Mouse (Mus musculus) MEL (cell line): ENCODE measurements around the gene Pnkp. TPM values are rescaled to one million over a fixed set of nuclear protein-coding genes. Genes with fewer than 3 reads are reported as not detected.

ENCODE experiments used
- DNase-seq: peaks from one replicate; pipeline ENCODE4 v3.0.0; 2011; ENCODE audit warnings: low read depth, low spot score
- H3K27ac ChIP-seq: 2 replicates; pipeline ENCODE4 v1.5.1; 2012; ENCODE audit warnings: low read depth, mild to moderate bottlenecking, control low read depth, low read length, moderate library complexity; ENCODE audit not compliant: control insufficient read depth
- H3K27me3 ChIP-seq, 2 experiments: fragments of 150-350 bp in 1 of 2; sonication (generic) in 1 of 2; 2 replicates each; pipeline ENCODE4 v1.6.1; 2012; ENCODE audit warnings: low read length in 2 of 2, mild to moderate bottlenecking in 2 of 2, improper control_type of control experiment in 1 of 2, moderate library complexity in 1 of 2; ENCODE audit not compliant: insufficient read depth in 2 of 2, control insufficient read depth in 1 of 2
- H3K36me3 ChIP-seq, 2 experiments: 2 replicates each; pipeline ENCODE4 v1.6.1; 2012 to 2014; ENCODE audit warnings: low read length in 2 of 2, improper control_type of control experiment in 1 of 2, inconsistent platforms in 1 of 2, mild to moderate bottlenecking in 1 of 2; ENCODE audit not compliant: insufficient read depth in 2 of 2, control insufficient read depth in 1 of 2
- H3K4me1 ChIP-seq, 2 experiments: fragments of 150-350 bp in 1 of 2; sonication (generic) in 1 of 2; 2 replicates each; pipeline ENCODE4 v1.6.1; 2012; ENCODE audit warnings: low read length in 2 of 2, improper control_type of control experiment in 1 of 2, mild to moderate bottlenecking in 1 of 2; ENCODE audit not compliant: insufficient read depth in 2 of 2, control insufficient read depth in 1 of 2
- H3K4me3 ChIP-seq, 2 experiments: fragments of 150-350 bp in 1 of 2; sonication (generic) in 1 of 2; 2 replicates each; pipeline ENCODE4 v1.5.1; 2012; ENCODE audit warnings: low read depth in 2 of 2, low read length in 2 of 2, mild to moderate bottlenecking in 2 of 2, moderate library complexity in 2 of 2, control low read depth in 1 of 2, improper control_type of control experiment in 1 of 2; ENCODE audit not compliant: control insufficient read depth in 1 of 2, insufficient read depth in 1 of 2
- H3K79me2 ChIP-seq: 2 replicates; pipeline ENCODE4 v1.6.1; 2012; ENCODE audit warnings: mild to moderate bottlenecking, low read length, moderate library complexity; ENCODE audit not compliant: control insufficient read depth, poor library complexity, insufficient read depth
- H3K9ac ChIP-seq: 2 replicates; pipeline ENCODE4 v1.6.1; 2012; ENCODE audit warnings: low read depth, mild to moderate bottlenecking, control low read depth, low read length, moderate library complexity; ENCODE audit not compliant: control insufficient read depth, poor library complexity, severe bottlenecking
- H3K9me3 ChIP-seq: fragments of 150-350 bp; sonication (generic); replicated peaks from 2 replicates; pipeline ENCODE4 v1.6.1; 2012; ENCODE audit warnings: mild to moderate bottlenecking, low read length, improper control_type of control experiment, moderate library complexity; ENCODE audit not compliant: insufficient read depth
- BHLHE40 ChIP-seq: IDR thresholded peaks from 2 replicates; pipeline ENCODE4 v1.6.1; 2012; ENCODE audit warnings: low read depth, mild to moderate bottlenecking, inconsistent platforms, low read length, improper control_type of control experiment, borderline replicate concordance
- CHD1 ChIP-seq: IDR thresholded peaks from 2 replicates; pipeline ENCODE4 v1.6.1; 2012; ENCODE audit warnings: low read depth, mild to moderate bottlenecking, inconsistent platforms, low read length, improper control_type of control experiment
- CTCF ChIP-seq, 3 experiments: IDR thresholded peaks in 2 of 3; conservative IDR thresholded peaks in 1 of 3; 2 replicates each; pipeline ENCODE4 v1.5.1; 2011 to 2012; ENCODE audit warnings: low read length in 3 of 3, low read depth in 2 of 3, mild to moderate bottlenecking in 2 of 3, improper control_type of control experiment in 1 of 3, inconsistent platforms in 1 of 3, mixed read lengths in 1 of 3, moderate library complexity in 1 of 3; ENCODE audit not compliant: control insufficient read depth in 1 of 3, insufficient read depth in 1 of 3, poor library complexity in 1 of 3, severe bottlenecking in 1 of 3
- ELF1 ChIP-seq: IDR thresholded peaks from 2 replicates; pipeline ENCODE4 v1.6.1; 2014; ENCODE audit warnings: low read depth, mild to moderate bottlenecking, inconsistent platforms, low read length, improper control_type of control experiment, moderate library complexity
- ETS1 ChIP-seq: IDR thresholded peaks from 2 replicates; pipeline ENCODE4 v1.6.1; 2012; ENCODE audit warnings: low read depth, mild to moderate bottlenecking, inconsistent platforms, low read length, improper control_type of control experiment, moderate library complexity
- GABPA ChIP-seq: IDR thresholded peaks from 2 replicates; pipeline ENCODE4 v1.6.1; 2012; ENCODE audit warnings: low read depth, mild to moderate bottlenecking, inconsistent platforms, low read length, improper control_type of control experiment, moderate library complexity
- GATA1 ChIP-seq: IDR thresholded peaks from 2 replicates; pipeline ENCODE4 v1.6.1; 2011; ENCODE audit warnings: low read depth, low read length, improper control_type of control experiment
- HCFC1 ChIP-seq: IDR thresholded peaks from 2 replicates; pipeline ENCODE4 v1.6.1; 2012; ENCODE audit warnings: low read depth, mild to moderate bottlenecking, inconsistent platforms, low read length, improper control_type of control experiment, moderate library complexity
- KAT2A ChIP-seq: conservative IDR thresholded peaks from 2 replicates; pipeline ENCODE4 v1.6.1; 2012; ENCODE audit warnings: low read depth, low read length, improper control_type of control experiment, inconsistent platforms
- MAFK ChIP-seq: IDR thresholded peaks from 2 replicates; pipeline ENCODE4 v1.6.1; 2011; ENCODE audit warnings: low read depth, mild to moderate bottlenecking, low read length, improper control_type of control experiment, borderline replicate concordance
- MAX ChIP-seq: IDR thresholded peaks from 2 replicates; pipeline ENCODE4 v1.6.1; 2011; ENCODE audit warnings: low read length, improper control_type of control experiment
- MAZ ChIP-seq: IDR thresholded peaks from 2 replicates; pipeline ENCODE4 v1.6.1; 2012; ENCODE audit warnings: low read depth, mild to moderate bottlenecking, inconsistent platforms, low read length, improper control_type of control experiment
- MEF2A ChIP-seq: IDR thresholded peaks from 2 replicates; pipeline ENCODE4 v1.6.1; 2014; ENCODE audit warnings: low read depth, mild to moderate bottlenecking, inconsistent platforms, low read length, improper control_type of control experiment; ENCODE audit not compliant: poor library complexity, insufficient replicate concordance, severe bottlenecking; ENCODE audit errors: extremely low read depth
- MXI1 ChIP-seq: IDR thresholded peaks from 2 replicates; pipeline ENCODE4 v1.6.1; 2011; ENCODE audit warnings: mild to moderate bottlenecking, low read depth, low read length, improper control_type of control experiment
- MYB ChIP-seq: IDR thresholded peaks from 2 replicates; pipeline ENCODE4 v1.6.1; 2011; ENCODE audit warnings: mild to moderate bottlenecking, low read depth, low read length, improper control_type of control experiment
- MYC ChIP-seq: IDR thresholded peaks from 2 replicates; pipeline ENCODE4 v1.6.1; 2011; ENCODE audit warnings: low read depth, mild to moderate bottlenecking, low read length, improper control_type of control experiment, moderate library complexity
- NELFE ChIP-seq: IDR thresholded peaks from 2 replicates; pipeline ENCODE4 v1.6.1; 2011; ENCODE audit warnings: low read depth, low read length, improper control_type of control experiment
- NRF1 ChIP-seq: IDR thresholded peaks from 2 replicates; pipeline ENCODE4 v1.6.1; 2014; ENCODE audit warnings: low read depth, mild to moderate bottlenecking, inconsistent platforms, low read length, improper control_type of control experiment, moderate library complexity; ENCODE audit not compliant: poor library complexity, insufficient read depth, severe bottlenecking
- POLR2A ChIP-seq, 2 experiments: IDR thresholded peaks; 2 replicates each; pipeline ENCODE4 v1.6.1; 2011 to 2012; ENCODE audit warnings: low read length in 2 of 2, mild to moderate bottlenecking in 2 of 2, control low read depth in 1 of 2, improper control_type of control experiment in 1 of 2, low read depth in 1 of 2, moderate library complexity in 1 of 2; ENCODE audit not compliant: control insufficient read depth in 1 of 2, insufficient read depth in 1 of 2, poor library complexity in 1 of 2
- POLR2AphosphoS2 ChIP-seq: IDR thresholded peaks from 2 replicates; pipeline ENCODE4 v1.6.1; 2011; ENCODE audit warnings: low read length, improper control_type of control experiment
- RCOR1 ChIP-seq: IDR thresholded peaks from 2 replicates; pipeline ENCODE4 v1.6.1; 2012; ENCODE audit warnings: low read depth, mild to moderate bottlenecking, inconsistent platforms, low read length, improper control_type of control experiment
- SIN3A ChIP-seq: IDR thresholded peaks from 2 replicates; pipeline ENCODE4 v1.6.1; 2012; ENCODE audit warnings: low read length, improper control_type of control experiment, inconsistent platforms
- USF1 ChIP-seq: IDR thresholded peaks from 2 replicates; pipeline ENCODE4 v1.6.1; 2014; ENCODE audit warnings: low read depth, mild to moderate bottlenecking, inconsistent platforms, low read length, improper control_type of control experiment, moderate library complexity
- USF2 ChIP-seq, 2 experiments: IDR thresholded peaks; 2 replicates each; pipeline ENCODE4 v1.6.1; 2011 to 2012; ENCODE audit warnings: improper control_type of control experiment in 2 of 2, low read length in 2 of 2, borderline replicate concordance in 1 of 2, inconsistent platforms in 1 of 2, low read depth in 1 of 2, mild to moderate bottlenecking in 1 of 2; ENCODE audit not compliant: insufficient read depth in 1 of 2
- ZMIZ1 ChIP-seq: IDR thresholded peaks from 2 replicates; pipeline ENCODE4 v1.6.1; 2012; ENCODE audit warnings: low read depth, mild to moderate bottlenecking, inconsistent platforms, low read length, improper control_type of control experiment, moderate library complexity
- polyA plus RNA-seq, 2 experiments: library from polyadenylated mRNA; stranded (reverse) in 1 of 2; unstranded in 1 of 2; fragments of >175 nt in 1 of 2; fragments of >200 nt in 1 of 2; gene quantifications; 2 replicates each; pipeline versions ENCODE4 v1.2.1 to v1.2.4; 2012; ENCODE audit warnings: low replicate concordance in 2 of 2, low read depth in 1 of 2; ENCODE audit not compliant: insufficient read length in 2 of 2, insufficient read depth in 1 of 2, missing spikeins in 1 of 2
- total RNA-seq: library from RNA; depleted of rRNA; stranded (reverse); fragments of 300-350 nt; gene quantifications from 2 replicates; pipeline ENCODE4 v1.2.3, GENCODE M21; 2012

Pnkp gene
- total and polyA plus RNA-seq, 3 experiments: 39.3 to 45.6 TPM; not detected in 1

- peak; percentile 99 for DNase-seq
- Histone ChIP-seq H3K9me3 (no peaks in the 10 kb centered on the region), H3K9ac (peak within 1 kb of the TSS; percentile 96)
- TF ChIP-seq NRF1 (peak; percentile 91), GATA1 (0 out of 2 replicates have a peak, but pooled peaks have one; percentile 8), MAX (peak; percentile 97), BHLHE40 (peak; percentile 15; the same call in 1 of the 2 replicates), GABPA (no peak), HCFC1 (peak; percentile 88), CHD1 (peak; percentile 99), MEF2A (no peak), MYC (peak; percentile 91), MXI1 (peak; percentile 75), MYB (peak; percentile 69; the same call in 1 of the 2 replicates), ZMIZ1 (no peak), POLR2A (IDR thresholded peaks at IDR 0.05; ENCODE audit: control insufficient read depth in 1 of 2, insufficient read depth in 1 of 2, low read depth in 1 of 2, low read length in 2 of 2, poor library complexity in 1 of 2) (peak; percentile 23 to 48; a peak in 3 of 4 replicates), USF1 (peak; percentile 95), POLR2AphosphoS2 (peak; percentile 35), USF2 (IDR thresholded peaks at IDR 0.05; ENCODE audit: borderline replicate concordance in 1 of 2, insufficient read depth in 1 of 2, low read depth in 1 of 2, low read length in 2 of 2) (peak; percentile 28 to 73; a peak in 3 of 4 replicates), KAT2A (peak; percentile 77), ETS1 (peak; percentile 46; the same call in 1 of the 2 replicates), MAZ (peak; percentile 48; the same call in 1 of the 2 replicates), CTCF (IDR thresholded peaks at IDR 0.05 in 2 of 3, conservative IDR thresholded peaks at IDR 0.05 in 1 of 3; ENCODE audit: control insufficient read depth in 1 of 3, insufficient read depth in 1 of 3, low read depth in 2 of 3, low read length in 3 of 3, poor library complexity in 1 of 3, severe bottlenecking in 1 of 3) (no peak), RCOR1 (peak; percentile 83), NELFE (peak; percentile 61), MAFK (no peak), SIN3A (peak; percentile 95), ELF1 (0 out of 2 replicates have a peak, but pooled peaks have one; percentile 18)
- TF ChIP-seq, all 39 proteins: peak for 20
- H3K27me3 ChIP-seq: no peaks in the 10 kb centered on the region
- peak within 1 kb of the TSS; percentile 93 for H3K27ac ChIP-seq
- H3K4me3 ChIP-seq: peak within 1 kb of the TSS; percentile 78 to 96
- peaks cover 28% of the 10 kb centered on the region for H3K79me2 ChIP-seq
- peaks cover 0 to 5% of the 10 kb centered on the region in 2 experiments; a peak in 1 of 4 replicates for H3K36me3 ChIP-seq
- peaks cover 0 to 13% of the 10 kb centered on the region in 2 experiments; a peak in 2 of 4 replicates for H3K4me1 ChIP-seq
These were observed 8.2 kb upstream of the Pnkp start, which contains the start of the genes Akt1s1 and Tbc1d17 for GRCm38 (mm10) chr7:44848561-44849415. Akt1s1 (plus strand) TSS chr7:44848991. Tbc1d17 (minus strand) TSS chr7:44849079.
